Mouse (Mus musculus) hindlimb bud, embryonic 11.5 days (tissue): Measurements from ENCODE around the gene Rab3d.
"Not testable (repeated sequence)": the region's sequence is repeated elsewhere in the genome, so short reads cannot be mapped to it uniquely, and the experiment has no call there.

Experiments used
- DNase-seq: peaks from one replicate; pipeline ENCODE4 v3.0.0-alpha.2; 2012; ENCODE audit warnings: low read depth, low spot score; ENCODE audit errors: extremely low spot score

Rab3d gene

GRCm38 (mm10) chr9:21909474-21910223 lies 8.3 kb downstream of the Rab3d start:
- DNase-seq: no peak

DNA sequence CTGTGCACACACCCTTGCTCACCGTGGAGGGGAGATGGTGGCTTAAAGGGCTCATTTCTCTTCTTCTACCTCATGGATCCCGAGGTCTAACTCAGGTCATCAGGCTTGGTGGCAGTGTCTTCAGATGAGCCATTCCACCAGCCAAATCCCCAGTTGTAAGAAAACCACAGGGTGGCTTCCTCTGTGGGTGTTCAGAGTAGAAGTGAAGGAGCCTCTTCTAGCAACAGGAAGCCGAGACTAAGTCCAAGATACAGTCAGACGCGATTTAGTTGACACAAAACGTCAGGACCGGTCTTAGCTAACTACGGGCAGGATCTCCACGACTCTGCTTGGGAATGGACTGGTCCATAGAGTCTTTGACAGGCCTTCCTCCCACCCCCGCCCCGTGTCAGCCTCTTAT lies 9.8 kb downstream of the Rab3d start:
- DNase-seq: no peak

DNA sequence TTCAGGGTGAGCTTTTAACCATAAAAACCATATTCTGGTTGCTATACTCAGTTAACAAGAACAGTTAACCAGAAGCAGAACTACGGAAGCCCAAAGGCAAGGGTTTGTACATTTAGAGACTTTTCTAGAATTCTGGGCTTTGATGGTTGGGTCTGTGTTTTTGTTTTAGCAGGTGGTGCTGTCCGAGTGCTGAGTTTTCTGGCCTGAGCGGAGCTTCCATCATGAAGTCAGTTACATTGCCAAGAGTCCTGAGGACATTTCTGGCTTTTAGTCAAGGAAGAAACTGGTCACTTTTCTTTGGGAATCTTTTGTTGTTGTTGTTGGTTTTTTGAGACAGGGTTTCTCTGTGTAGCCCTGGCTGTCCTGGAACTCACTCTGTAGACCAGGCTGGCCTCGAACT lies 14.0 kb downstream of the Rab3d start:
- no peak for DNase-seq

GRCm38 (mm10) chr9:21901223-21901820 lies 16.7 kb downstream of the Rab3d start:
- DNase-seq: peak; percentile 58

DNA sequence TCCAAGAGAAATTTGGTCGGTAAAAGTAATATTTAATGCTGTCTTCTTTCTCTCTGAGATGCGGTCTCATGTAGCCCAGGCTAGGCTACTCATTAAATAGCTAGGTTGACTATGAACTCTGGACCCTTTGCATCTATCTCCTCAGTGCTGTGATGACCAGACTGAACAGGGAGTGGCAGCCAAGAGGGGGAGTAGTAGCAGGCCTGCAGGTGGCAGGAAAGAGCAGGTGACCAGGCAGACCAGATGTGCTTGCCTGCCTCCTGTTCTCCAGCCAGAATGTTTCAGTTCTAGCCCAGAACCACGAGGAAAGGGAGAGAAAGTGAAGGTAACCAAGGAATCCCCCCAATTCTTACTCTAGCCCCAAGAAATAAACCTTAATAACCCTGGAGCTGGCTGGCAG lies 28.8 kb downstream of the Rab3d start:
- no peak for DNase-seq

DNA sequence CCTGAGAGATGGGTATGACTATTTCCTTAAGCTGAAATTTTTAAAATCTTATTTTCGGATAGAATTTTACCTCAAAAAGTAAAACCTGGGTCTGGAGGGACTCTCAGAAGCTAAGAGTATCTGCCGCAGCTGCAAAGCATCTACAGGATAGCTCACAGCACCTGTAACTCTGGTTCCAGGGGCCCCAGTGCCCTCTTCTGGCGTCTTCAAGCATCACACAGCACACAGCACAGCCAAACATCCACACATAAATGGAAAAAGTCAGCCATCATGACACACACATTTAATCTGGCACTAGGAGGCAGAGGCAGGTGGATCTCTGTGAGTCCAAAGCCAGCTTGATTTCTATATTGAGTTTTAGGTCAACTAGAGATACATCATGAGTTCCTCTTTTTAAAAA lies 41.4 kb downstream of the Rab3d start:
- no peak for DNase-seq

- no peak for DNase-seq
Measured at GRCm38 (mm10) chr9:21872204-21872603, 45.8 kb downstream of the Rab3d start.

DNA sequence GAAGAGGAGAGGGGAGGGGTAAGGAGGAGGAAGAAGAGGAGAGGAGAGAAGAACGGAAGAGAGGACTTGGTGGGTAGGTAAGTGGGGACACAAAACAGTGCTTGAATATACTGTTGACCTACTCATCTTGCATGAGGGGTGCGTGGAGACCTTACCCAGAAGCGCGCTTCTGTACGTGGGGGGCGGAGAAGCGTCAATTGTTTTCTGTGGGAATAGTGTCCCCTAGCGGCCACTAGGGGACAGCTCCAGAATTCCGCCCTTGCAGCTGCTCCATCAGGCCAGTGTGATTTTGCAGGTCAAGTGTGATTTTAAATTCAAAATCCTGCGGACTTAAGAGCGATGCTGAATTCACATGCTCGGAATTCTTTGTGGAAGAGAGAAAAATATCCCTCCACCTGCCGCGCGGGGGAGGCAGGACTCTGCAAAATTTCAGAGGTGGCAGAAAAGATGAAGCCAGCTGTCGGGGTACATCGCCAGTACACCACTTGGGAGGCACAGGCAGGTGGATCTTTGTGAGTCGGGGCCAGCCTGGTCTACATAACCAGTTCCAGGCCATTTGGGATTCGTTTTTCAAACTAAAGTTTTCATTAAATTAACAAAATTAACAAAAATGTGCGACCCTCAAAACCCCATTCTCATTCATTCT lies 47.0 kb downstream of the Rab3d start:
- DNase-seq: no peak

GRCm38 (mm10) chr9:21869290-21869689 lies 48.7 kb downstream of the Rab3d start:
- not testable (repeated sequence) for DNase-seq

DNA sequence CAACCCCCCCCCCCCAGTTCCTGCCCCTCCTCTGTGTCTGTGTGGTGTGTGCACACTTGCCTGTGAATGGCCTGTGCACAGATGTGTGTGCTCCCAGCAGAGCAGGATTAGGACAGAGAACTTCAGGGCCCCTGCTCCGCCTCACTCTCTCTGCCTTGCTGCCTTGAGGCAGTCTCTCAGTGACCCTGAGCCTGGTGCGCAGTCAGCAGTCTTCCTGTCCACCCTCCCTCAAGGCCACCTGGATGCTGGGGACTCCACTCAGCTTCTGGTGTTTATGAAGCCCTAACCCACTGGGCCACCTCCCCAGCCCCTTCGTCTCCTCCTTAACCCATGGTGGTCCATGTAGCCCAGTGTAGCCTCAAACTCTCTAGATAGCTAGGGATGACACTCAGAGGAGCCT lies 50.3 kb downstream of the Rab3d start:
- DNase-seq: no peak

DNA sequence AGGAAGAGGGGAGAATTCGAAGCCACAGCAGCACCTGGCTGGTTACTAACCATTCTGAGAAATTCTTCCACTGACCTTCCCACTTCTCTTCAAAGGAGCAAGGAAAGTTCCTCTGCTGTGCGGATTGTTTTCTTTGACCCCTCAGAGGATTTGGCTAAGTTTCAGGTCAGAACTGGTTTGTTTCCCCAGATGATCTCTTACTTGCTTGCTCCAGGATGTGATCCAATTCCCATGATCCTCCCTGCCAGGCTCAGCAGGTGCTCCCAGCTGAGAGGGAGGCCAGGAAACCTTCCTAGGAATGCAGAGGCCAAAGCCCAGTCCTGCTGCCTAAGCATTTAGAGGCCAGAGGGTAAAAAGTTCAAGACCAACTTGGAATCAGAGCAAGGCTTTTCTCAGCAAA lies 51.4 kb downstream of the Rab3d start:
- no peak for DNase-seq

DNA sequence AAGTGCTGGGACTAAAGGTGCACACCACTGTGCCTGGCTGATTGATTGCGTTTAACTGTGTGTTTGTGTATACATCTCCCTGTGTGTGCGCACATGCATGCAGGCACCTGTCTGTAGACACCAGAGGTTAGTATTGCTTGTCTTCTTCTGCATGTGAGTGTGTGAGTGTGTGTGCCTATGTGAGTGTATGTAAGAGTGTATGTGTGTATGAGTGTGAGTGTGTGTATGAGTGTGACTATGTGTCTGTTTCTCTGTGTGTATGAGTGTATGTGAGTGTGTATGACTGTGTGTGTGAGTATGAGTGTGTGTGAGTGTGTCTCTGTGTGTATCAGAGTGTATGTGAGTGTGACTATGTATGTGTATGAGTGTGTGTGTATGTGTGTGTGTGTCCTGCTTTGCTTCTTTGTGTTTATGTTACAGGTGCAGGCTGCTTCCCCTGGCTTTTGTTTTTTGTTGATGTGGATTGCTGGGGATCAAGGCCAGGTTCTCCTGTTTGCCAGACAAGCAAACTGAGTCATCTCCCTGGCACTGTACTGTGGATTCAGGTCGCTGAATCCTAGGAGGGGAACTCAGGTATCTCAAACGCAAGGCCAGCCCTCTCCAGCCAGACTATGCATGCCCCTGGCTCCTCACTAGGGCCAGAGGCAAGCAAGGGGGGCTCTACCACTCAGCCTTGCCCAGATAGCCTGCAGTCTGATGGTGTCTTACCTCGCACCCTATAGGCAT lies 52.2 kb downstream of the Rab3d start:
- no peak for DNase-seq

- DNase-seq: no peak
Measured at GRCm38 (mm10) chr9:21862181-21862580, 55.8 kb downstream of the Rab3d start.

DNA sequence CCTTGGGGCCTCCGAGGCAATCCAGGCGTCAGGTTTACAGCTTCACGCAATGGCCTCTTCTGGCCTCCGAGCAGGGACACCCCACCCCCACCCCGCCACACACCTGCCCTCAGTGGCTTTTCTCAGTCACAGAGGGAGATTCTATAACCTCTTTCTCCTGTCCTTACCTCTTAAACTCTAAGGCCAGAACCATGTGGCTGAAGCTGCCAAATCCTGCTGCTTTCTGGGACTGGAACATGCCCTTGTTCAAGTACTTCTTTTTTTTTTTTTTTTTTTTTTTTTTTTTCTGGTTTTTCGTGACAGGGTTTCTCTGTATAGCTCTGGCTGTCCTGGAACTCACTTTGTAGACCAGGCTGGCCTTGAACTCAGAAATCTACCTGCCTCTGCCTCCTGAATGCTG lies 57.6 kb downstream of the Rab3d start:
- not testable (repeated sequence) for DNase-seq

- no peak for DNase-seq
Measured at GRCm38 (mm10) chr9:21859606-21860005, 58.4 kb downstream of the Rab3d start.

DNA sequence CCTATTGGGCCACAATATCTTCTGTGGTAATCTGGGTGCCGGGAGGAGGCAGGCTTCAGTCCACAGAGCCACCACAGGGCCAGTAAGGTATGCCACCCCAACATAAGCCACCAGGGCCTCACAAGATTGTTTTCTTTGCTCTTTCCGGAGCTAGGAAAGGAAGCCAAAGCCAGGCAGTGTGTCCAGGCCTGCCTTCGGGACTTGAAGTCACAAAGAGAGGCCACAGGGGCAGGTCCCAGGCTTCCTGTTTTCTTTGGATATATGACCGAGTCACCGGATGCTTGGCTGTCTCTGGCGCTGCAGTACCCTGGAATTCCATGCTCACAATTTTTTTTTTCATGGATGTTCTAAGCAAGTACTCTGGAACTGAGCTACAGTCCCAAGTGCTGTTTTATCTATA lies 59.9 kb downstream of the Rab3d start:
- no peak for DNase-seq

DNA sequence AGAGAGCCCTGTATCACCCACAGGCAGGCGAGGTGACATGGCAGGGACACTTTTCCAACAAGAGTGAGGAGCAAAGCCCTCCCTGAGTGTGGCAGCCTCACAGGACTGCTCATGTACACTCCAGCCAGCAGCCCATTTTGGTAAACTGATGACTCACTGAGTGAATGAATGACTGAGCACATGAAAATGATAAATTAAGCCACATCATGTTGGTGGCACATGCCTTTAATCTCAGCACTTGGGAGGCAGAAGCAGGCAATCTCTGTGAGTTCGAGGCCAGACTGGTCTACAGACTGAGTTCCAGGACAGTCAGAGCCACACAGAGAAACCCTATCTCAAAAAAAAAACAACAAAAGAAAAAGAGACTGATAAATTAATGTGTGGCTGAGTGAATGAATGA lies 60.5 kb downstream of the Rab3d start:
- no peak for DNase-seq
